Mouse (Mus musculus): ENCODE measurements around the gene 2210408I21Rik. TPM values are rescaled to one million over a fixed set of nuclear protein-coding genes. Genes with fewer than 3 reads are reported as not detected.

The 2210408I21Rik gene
- polyA plus RNA-seq, 1 experiment from 2014 or later: 12.5 TPM

Other genes with a start within 250 kb of the 2210408I21Rik start
- gene Slf1, start 67 bp upstream of the 2210408I21Rik start, polyA plus RNA-seq (2014; fragmentation: Nextera tagmentation; extraction: Ambion mirVana): 41.6 and 42.2 TPM in 2 replicates